Mouse (Mus musculus): Measurements from ENCODE around the gene Nos1ap.

DNA sequence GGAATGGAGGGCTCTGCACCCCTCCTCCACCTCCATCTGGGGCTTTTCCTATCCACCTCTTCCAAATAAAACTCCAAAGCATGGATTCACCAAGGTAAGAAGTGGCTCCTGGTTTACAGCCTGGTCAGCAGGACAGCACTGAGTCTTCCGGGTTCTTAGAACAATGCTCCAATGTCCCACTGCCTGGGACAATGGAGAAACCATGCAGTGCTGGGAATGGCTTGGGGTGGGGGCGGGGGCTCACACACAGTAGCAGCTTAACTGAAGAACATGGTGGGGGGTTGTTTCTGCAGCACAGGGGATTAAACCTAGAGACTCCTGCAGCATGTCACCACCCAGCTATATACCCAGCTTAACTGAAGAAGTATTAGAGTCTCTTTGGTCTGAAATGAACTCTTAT is 209.2 kb downstream of the Nos1ap start:
- TF ChIP-seq CTCF (IDR thresholded peaks at IDR 0.05; ENCODE audit: extremely low read depth, insufficient read length, insufficient replicate concordance, low read depth, low read length) (no peak), POLR2A (IDR thresholded peaks at IDR 0.05; ENCODE audit: low read depth, low read length) (no peak)
